Mouse (Mus musculus): ENCODE data around the gene Ms4a6c. TPM values are rescaled to one million over a fixed set of nuclear protein-coding genes. Genes with fewer than 3 reads are reported as not detected.
"Not testable (repeated sequence)": the region's sequence is repeated elsewhere in the genome, so short reads cannot be mapped to it uniquely, and the experiment has no call there.

Ms4a6c gene
- total RNA-seq, 2 experiments from 2014 or later, result 3.9 to 6.8 TPM

DNA sequence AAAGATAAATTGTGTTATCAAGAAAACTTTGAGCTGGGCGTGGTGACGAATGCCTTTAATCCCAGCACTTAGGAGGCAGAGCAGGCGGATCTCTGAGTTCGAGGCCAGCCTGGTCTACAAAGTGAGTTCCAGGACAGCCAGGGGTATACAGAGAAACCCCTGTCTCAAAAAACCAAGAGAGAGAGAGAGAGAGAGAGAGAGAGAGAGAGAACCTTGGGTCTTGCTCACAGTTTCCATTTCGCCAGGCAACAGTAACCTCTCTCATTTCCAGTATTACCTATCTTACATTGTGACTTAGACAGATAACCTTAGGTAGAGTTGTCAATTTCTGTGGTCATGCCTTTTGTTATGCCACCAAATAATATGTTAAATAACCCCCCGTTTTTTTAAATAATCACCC is 27.2 kb downstream of the Ms4a6c start:
- no peak for DNase-seq
- intact Hi-C loops (cut with DNase I; ENCODE audit: low total_unique reads), result no loop called here

DNA sequence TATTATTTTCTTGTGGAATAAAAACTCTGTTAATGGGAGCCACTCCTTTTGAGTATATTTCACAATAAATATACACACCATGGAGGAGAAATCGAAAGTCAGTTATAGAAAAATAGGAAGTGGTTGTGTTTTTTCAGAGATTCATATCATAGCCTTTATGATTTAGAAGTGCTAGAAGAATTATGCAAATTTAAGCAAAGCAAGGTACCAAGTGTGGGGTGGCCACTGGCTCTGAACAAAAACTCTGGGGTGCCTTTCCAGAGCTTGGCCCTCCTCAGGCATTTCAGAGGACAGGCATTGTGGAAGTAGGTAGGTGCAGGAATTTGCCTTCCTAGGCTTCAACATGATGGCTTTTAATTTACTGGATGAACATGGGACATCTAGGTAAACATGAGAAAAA is 28.1 kb downstream of the Ms4a6c start:
- intact Hi-C loops (cut with DNase I; ENCODE audit: low total_unique reads); DNase-seq: not testable (repeated sequence)

DNA sequence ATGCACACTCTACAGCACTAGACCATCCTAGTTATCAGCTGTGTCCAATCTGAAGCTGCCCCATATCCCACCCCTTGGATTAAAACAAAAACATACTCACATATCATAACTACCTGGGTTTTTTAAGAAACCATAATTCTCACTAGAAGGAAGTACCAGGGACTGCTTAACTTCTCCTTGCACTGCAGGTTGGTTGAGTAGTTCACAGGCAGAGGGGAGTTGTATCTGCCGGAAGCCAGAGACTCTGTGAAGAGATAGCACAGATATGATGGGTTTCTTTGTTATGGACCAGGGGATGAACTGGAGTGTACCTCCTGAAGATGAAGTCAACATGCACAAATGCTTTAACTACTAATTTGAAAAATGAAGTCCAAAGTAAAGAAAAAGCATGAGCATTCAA is 31.6 kb downstream of the Ms4a6c start:
- intact Hi-C loops (cut with DNase I; ENCODE audit: low total_unique reads), result no loop called here
- DNase-seq, result no peak

DNA sequence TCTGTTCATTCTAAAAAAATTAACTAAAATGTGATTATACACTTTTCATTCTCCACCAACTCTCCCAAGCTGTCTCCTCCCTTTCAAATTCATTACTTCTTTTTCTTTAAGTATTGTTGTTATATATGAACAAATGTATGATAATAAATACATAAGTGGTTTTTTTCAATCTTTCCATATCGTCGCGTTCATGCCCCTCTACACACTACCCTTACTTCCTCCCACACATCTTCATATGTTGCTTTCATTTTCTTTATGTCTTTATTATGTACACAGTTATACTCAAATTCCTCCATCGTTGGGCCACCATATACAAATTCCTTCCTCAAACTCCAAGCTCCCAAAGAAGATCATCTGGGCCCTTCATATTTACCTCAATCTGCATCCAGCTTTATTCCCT is 32.2 kb downstream of the Ms4a6c start:
- DNase-seq, result no peak
- intact Hi-C loops (cut with DNase I; ENCODE audit: low total_unique reads), result no loop called here

DNA sequence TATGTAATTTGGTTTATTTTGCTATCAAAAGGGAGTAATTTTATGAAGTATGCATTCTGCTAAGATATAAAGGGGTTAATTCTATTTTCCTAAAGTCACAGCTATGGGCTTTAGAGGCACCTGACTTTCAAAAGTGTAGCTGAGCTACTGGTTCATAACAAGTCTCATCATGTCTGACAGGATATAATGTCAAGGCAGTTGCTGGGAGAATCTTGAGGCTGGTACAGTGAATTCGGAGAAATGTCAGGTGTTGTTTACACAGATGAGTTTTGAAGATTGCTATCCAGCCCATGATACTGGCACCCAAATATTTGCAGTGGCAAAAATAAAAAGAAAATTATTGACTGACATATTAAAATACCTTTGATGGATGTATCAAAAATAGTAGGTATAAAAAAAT is 35.7 kb downstream of the Ms4a6c start:
- intact Hi-C loops (cut with DNase I; ENCODE audit: low total_unique reads), result no loop called here
- no peak for DNase-seq

DNA sequence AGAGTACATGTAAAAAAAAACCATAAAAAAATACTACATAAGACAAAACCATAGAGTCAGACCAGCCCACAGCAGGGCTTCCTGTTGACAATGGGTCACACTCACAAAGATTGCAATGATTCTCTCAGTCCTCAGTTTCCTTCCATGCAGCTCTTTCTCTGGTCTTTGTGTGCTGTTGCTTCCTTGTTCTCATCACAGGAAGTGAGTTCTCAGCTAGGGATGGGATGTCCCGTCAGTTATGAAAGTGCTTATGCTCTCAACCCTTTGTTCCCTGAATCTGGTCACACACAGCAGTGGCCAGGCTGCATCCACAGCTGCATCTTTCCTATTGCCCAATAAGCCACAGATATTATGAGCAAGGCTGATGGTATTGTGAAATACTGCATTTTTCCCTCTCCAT is 44.3 kb downstream of the Ms4a6c start:
- no peak for DNase-seq
- intact Hi-C loops (cut with DNase I; ENCODE audit: low total_unique reads), result no loop called here

DNA sequence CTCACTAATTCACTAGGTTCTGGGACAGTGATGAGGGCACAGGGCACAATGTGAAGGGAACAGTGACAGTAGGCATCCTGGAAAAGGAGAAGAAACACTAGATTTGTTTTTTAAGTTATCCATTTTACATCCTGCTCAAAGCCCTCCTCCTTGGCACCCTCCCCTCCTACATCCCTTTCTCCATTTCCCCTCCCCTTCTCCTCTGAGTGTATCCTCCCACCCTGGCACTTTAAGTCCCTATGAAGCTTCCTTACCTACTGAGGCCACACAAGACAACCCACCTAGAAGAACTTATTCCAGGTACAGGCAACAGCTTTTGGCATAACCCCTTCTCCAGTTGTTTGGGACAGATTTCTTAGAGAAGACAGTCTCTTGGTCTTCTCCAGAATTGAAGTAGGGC is 47.1 kb downstream of the Ms4a6c start, which contains the start of gene Ms4a6b:
Ms4a6b (plus strand) TSS at position 267 of the 400 bp plus-strand sequence.
- intact Hi-C loops (cut with DNase I; ENCODE audit: low total_unique reads), result no loop called here

DNA sequence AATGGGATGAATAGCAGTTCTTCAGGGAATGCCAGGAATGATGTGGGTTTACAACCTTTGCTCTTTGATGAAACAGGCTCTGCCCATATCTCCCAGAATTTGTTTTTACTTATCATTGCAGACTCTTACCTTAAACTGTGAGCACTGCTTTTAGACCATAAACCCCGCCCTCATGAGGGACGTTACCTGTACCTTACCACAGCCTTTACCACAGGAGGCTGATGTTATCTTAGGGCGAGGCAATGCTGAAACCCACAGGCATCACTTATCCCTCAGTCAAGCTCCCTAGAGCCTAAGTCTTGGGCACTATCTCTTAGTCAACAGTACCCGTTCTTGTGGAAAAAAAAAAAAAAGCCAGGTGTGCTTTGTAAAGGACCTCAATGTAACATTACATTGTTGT is 47.7 kb downstream of the Ms4a6c start:
- intact Hi-C loops (cut with DNase I; ENCODE audit: low total_unique reads), result no loop called here
- no peak for DNase-seq

More for the DNA sequence above, 47.1 kb downstream of the Ms4a6c start, which contains the start of gene Ms4a6b:
- DNase-seq, result no peak

DNA sequence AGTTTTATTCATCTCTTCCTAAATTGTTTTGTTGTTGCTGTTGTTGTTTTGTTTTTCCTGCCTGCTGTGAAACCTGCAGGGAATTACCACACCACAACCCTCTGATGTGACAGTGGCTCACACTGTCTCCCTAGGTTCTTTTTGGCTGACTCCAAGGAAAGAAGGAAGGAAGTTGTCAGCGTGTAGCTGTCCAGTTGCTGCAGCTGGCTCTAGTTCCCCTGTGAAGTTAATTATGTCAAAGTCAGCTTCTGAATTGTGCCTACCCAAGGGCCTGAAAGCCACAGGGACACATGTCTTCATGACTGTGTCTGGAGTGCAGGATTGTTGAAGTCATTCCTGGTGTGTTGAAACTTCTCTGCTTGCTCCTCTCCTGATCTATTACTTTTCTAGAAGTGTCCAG is 48.2 kb downstream of the Ms4a6c start:
- DNase-seq; intact Hi-C loops (cut with DNase I; ENCODE audit: low total_unique reads): not testable (repeated sequence)

DNA sequence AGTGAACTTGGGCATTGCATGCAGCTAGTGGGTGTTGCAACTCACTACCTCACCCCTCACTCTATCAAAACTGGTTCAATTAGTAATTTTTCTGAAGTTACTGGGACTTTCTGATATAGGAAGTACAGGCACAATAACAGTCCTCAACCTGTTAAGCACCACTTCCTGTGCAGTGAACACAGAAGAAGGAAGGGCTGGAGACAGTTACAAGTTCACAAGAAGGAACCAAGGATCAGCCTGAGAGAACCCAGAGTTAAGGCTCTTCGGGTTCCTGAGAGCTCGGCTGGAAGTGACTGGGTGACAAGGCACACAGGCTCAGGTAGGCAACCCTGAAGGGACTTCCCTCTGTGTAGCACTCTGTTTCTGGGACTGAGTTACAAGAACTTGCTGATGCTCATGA is 49.2 kb downstream of the Ms4a6c start:
- DNase-seq; intact Hi-C loops (cut with DNase I; ENCODE audit: low total_unique reads): not testable (repeated sequence)

DNA sequence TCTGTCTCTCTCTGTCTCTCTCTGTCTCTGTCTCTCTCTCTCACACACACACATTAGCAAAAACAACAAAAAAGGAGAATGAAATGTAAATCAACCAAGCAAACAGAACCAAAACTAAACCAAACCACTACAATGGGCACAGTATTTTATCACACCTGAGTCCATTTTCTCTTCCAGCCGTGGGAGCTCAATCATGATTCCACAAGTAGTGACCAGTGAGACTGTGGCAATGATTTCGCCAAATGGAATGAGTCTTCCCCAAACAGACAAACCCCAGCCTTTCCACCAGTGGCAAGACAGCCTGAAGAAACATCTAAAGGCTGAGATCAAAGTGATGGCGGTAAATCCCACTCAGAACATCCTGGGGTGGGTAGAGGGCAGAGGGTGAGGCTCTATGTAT is 51.0 kb downstream of the Ms4a6c start:
- DNase-seq, result no peak
- intact Hi-C loops (cut with DNase I; ENCODE audit: low total_unique reads), result no loop called here

Other genes with a start within 250 kb of the Ms4a6c start
- gene Ms4a12, start 236.9 kb upstream of the Ms4a6c start, total RNA-seq (2021), result not detected
- gene Ms4a1, start 203.1 kb upstream of the Ms4a6c start, total RNA-seq (2021), result under 1 TPM in 1 of 2 experiments, not detected in 1; 0.10 TPM
- not detected for gene Ms4a5, start 185.5 kb upstream of the Ms4a6c start, total RNA-seq (2021)
- gene Ms4a14, start 154.9 kb upstream of the Ms4a6c start, total RNA-seq (2021), result under 1 TPM in 1 of 2 experiments, not detected in 1; 0.06 TPM
- gene Ms4a7, start 133.2 kb upstream of the Ms4a6c start, total RNA-seq (2021), result 1 to 10 TPM in 1 of 2 experiments, under 1 TPM in 1; 0.82 to 1.3 TPM
- 1 to 10 TPM; 4.5 to 7.7 TPM for gene Ms4a4a, start 93.8 kb upstream of the Ms4a6c start, total RNA-seq (2021)
- gene Ms4a4c, start 64.6 kb upstream of the Ms4a6c start, total RNA-seq (2021), result not detected
- gene Ms4a4b, start 25.8 kb upstream of the Ms4a6c start, total RNA-seq (2021), result under 1 TPM in 1 of 2 experiments, not detected in 1; 0.20 TPM
- gene Gm8369, start 16.6 kb downstream of the Ms4a6c start, total RNA-seq (2021), result under 1 TPM in 1 of 2 experiments, not detected in 1; 0.29 TPM
- gene Ms4a6b, start 47.1 kb downstream of the Ms4a6c start, total RNA-seq (2021), result 1 to 10 TPM; 1.6 to 5.5 TPM
- 1 to 10 TPM; 4.7 to 5.3 TPM for gene Ms4a4d, start 67.4 kb downstream of the Ms4a6c start, total RNA-seq (2021)
- 1 to 10 TPM; 1.5 to 2.3 TPM for gene Ms4a6d, start 135.5 kb downstream of the Ms4a6c start, total RNA-seq (2021)
- under 1 TPM; 0.27 to 0.29 TPM for gene Ms4a2, start 154.4 kb downstream of the Ms4a6c start, total RNA-seq (2021)
- not detected for gene Ms4a3, start 171.5 kb downstream of the Ms4a6c start, total RNA-seq (2021)
- not detected for gene Oosp2, start 191.2 kb downstream of the Ms4a6c start, total RNA-seq (2021)
- gene Oosp1, start 221.8 kb downstream of the Ms4a6c start, total RNA-seq (2021), result not detected
- gene Oosp3, start 227.7 kb downstream of the Ms4a6c start, total RNA-seq (2021), result not detected

All from gastrocnemius, postnatal 14 days (tissue).